In the genomic region with DNA sequence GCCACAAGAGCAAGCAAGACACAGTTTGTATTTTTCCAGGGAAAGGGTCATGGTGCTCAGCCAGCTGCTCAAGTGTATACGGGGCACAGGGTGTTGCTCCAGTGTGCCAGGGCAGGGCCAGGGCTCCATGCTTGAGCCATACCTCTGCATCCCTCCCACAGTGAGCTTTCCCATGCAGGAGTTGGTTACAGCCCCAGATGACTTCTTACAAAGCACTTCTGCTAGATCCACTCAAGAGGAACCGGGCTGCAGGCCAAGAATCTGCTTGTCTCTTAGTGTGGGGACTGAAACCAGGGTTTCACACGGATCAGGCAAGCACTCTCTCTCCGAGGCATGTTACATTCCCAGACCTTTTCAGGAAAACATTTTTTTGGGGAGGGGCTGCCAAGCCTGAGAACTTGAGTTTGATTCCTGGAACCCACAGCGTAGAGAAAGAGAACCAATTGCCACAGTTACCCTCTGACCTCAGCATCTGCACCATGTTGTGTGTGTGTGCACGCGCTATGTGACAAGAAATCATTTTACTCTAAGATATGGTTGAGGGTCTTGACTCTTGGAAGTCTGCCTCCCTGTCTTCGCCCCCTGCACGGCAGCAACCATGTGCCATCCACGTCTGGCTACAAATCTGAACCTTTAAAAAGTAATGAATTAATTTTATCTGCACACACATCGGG, we compare ENCODE assay signal across 9 mouse cellular contexts. TPM values are rescaled to one million over a fixed set of nuclear protein-coding genes. Genes with fewer than 3 reads are reported as not detected.
DNase-seq lines count a peak whose midpoint lies in the region; ATAC-seq lines count a peak whose summit lies in the region.
"Had no signal": no experiment of that assay in that cellular context is flagged by ENCODE, and none has a peak within 500 bp of the region (broad histone marks: within the 10 kb centered on the region; RNA-seq: fewer than 3 reads in every experiment).

No protein-coding gene starts in this region.

- no peak for ATAC-seq in hindbrain, embryonic 13.5 days (ENCODE audit: low FRiP score)
- ATAC-seq in kidney, embryonic 14.5 days (ENCODE audit: low FRiP score, low TSS enrichment): no peak

- peak overlapping the region; percentile 71 for H3K27ac ChIP-seq in hindbrain, embryonic 13.5 days
- H3K27ac ChIP-seq in hindbrain, embryonic 10.5 days: no peak overlapping the region
- peak overlapping the region; percentile 30; the same call in 1 of the 2 replicates for H3K27ac ChIP-seq in kidney, embryonic 14.5 days (ENCODE audit: low read depth, low read length)

- peaks cover 43% of the 10 kb centered on the region for H3K4me1 ChIP-seq in hindbrain, embryonic 13.5 days (replicated peaks)
- peaks cover 47% of the 10 kb centered on the region for H3K4me1 ChIP-seq in hindbrain, embryonic 10.5 days (replicated peaks)
- peaks cover 26% of the 10 kb centered on the region for H3K4me1 ChIP-seq in kidney, embryonic 14.5 days (ENCODE audit: control insufficient read depth, insufficient read depth, low read length)

- no peak overlapping the region for H3K4me2 ChIP-seq in hindbrain, embryonic 13.5 days
- H3K4me2 ChIP-seq in kidney, embryonic 14.5 days (replicated peaks; ENCODE audit: low read depth, low read length): no peak overlapping the region

- no peaks in the 10 kb centered on the region for H3K9me3 ChIP-seq in hindbrain, embryonic 13.5 days
- no peaks in the 10 kb centered on the region for H3K9me3 ChIP-seq in hindbrain, embryonic 10.5 days
- H3K9me3 ChIP-seq in kidney, embryonic 14.5 days (ENCODE audit: control insufficient read depth, low read length): no peaks in the 10 kb centered on the region

- no peak overlapping the region for H3K4me3 ChIP-seq in hindbrain, embryonic 13.5 days
- no peak overlapping the region for H3K4me3 ChIP-seq in hindbrain, embryonic 10.5 days
- no peak overlapping the region for H3K4me3 ChIP-seq in kidney, embryonic 14.5 days (ENCODE audit: low read length)

- no peaks in the 10 kb centered on the region for H3K27me3 ChIP-seq in hindbrain, embryonic 13.5 days
- no peaks in the 10 kb centered on the region for H3K27me3 ChIP-seq in hindbrain, embryonic 10.5 days (ENCODE audit: insufficient read depth, poor library complexity, severe bottlenecking)
- H3K27me3 ChIP-seq in kidney, embryonic 14.5 days (ENCODE audit: control insufficient read depth, insufficient read depth, low read length): no peaks in the 10 kb centered on the region

- no peaks in the 10 kb centered on the region for H3K36me3 ChIP-seq in hindbrain, embryonic 13.5 days
- H3K36me3 ChIP-seq in hindbrain, embryonic 10.5 days: no peaks in the 10 kb centered on the region
- H3K36me3 ChIP-seq in kidney, embryonic 14.5 days (ENCODE audit: control insufficient read depth, insufficient read depth, low read length): no peaks in the 10 kb centered on the region

- no peak for DNase-seq in hindbrain, embryonic 10.5 days (ENCODE audit: low spot score)
- DNase-seq in cerebellum, postnatal 36 days: peak; percentile 54 to 63
- DNase-seq in heart, adult 18-20 months: peak; percentile 90 to 91
- DNase-seq in left cerebral cortex, postnatal 4 days: peak; percentile 88
- DNase-seq in right cerebral cortex, postnatal 10 days (ENCODE audit: low spot score in 2 of 2): peak; percentile 92
- DNase-seq in embryo, embryonic 11 days: no peak

- H3K9ac ChIP-seq in hindbrain, embryonic 13.5 days: no peak overlapping the region
- H3K9ac ChIP-seq in kidney, embryonic 14.5 days (ENCODE audit: low read depth, low read length): no peak overlapping the region

- intact Hi-C loops in left cerebral cortex, postnatal 4 days (cut with DNase I): no loop called here

- 65% methylated on average over 11 of the region's 11 CpGs for WGBS in hindbrain, embryonic 13.5 days
- WGBS in hindbrain, embryonic 10.5 days: 83% methylated on average over 11 of the region's 11 CpGs
- WGBS in kidney, embryonic 14.5 days: 63% methylated on average over 11 of the region's 11 CpGs

RNA-seq across cellular contexts. Expression of a gene that starts 19.6 kb away (rescaled TPM):
- polyA plus RNA-seq in hindbrain, embryonic 13.5 days (2015; fragmentation: Nextera tagmentation; extraction: Ambion mirVana): 3.2 and 3.4 TPM in 2 replicates
- 3.9 and 4.2 TPM in 2 replicates for polyA plus RNA-seq in hindbrain, embryonic 10.5 days (2016; fragmentation: Nextera tagmentation; extraction: Ambion mirVana)
- 1 to 10 TPM; 2.5 to 3.0 TPM for total RNA-seq in heart, adult 18-20 months (2021)
- polyA plus RNA-seq in kidney, embryonic 14.5 days (2014; fragmentation: Nextera tagmentation; extraction: Ambion mirVana): 3.3 and 4.8 TPM in 2 replicates
- total RNA-seq in left cerebral cortex, postnatal 4 days (2021): 1 to 10 TPM; 3.7 to 4.3 TPM

RNA-seq across cellular contexts. Expression of a gene that starts 29.4 kb away (rescaled TPM):
- 0.40 and 0.58 TPM in 2 replicates for polyA plus RNA-seq in hindbrain, embryonic 13.5 days (2015; fragmentation: Nextera tagmentation; extraction: Ambion mirVana)
- not detected in 2 replicates for polyA plus RNA-seq in hindbrain, embryonic 10.5 days (2016; fragmentation: Nextera tagmentation; extraction: Ambion mirVana)
- total RNA-seq in heart, adult 18-20 months (2021): not detected
- not detected in 2 replicates for polyA plus RNA-seq in kidney, embryonic 14.5 days (2014; fragmentation: Nextera tagmentation; extraction: Ambion mirVana)
- total RNA-seq in left cerebral cortex, postnatal 4 days (2021): 1 to 10 TPM; 1.4 to 2.0 TPM
- total RNA-seq: gastrocnemius, postnatal 4 days had no signal

RNA-seq across cellular contexts. Expression of a gene that starts 39.3 kb away (rescaled TPM):
- polyA plus RNA-seq in hindbrain, embryonic 13.5 days (2015; fragmentation: Nextera tagmentation; extraction: Ambion mirVana): 0.87 and 1.3 TPM in 2 replicates
- polyA plus RNA-seq in hindbrain, embryonic 10.5 days (2016; fragmentation: Nextera tagmentation; extraction: Ambion mirVana): 0.24 and 0.27 TPM in 2 replicates
- total RNA-seq in heart, adult 18-20 months (2021): not detected
- 0.26 and 0.29 TPM in 2 replicates for polyA plus RNA-seq in kidney, embryonic 14.5 days (2014; fragmentation: Nextera tagmentation; extraction: Ambion mirVana)
- total RNA-seq in left cerebral cortex, postnatal 4 days (2021): 1 to 10 TPM; 1.5 to 2.0 TPM
- total RNA-seq: gastrocnemius, postnatal 4 days had no signal

Comparison
In these comparisons a context has a peak if more than half of its experiments do, and no peak if none do; other contexts are left out.
1. DNase-seq: peak in cerebellum, postnatal 36 days (2 of 2), heart, adult 18-20 months (2 of 2), left cerebral cortex, postnatal 4 days (single experiment) and right cerebral cortex, postnatal 10 days (2 of 2); none in hindbrain, embryonic 10.5 days (single experiment) and embryo, embryonic 11 days (single experiment).